Mouse (Mus musculus) myocyte (in vitro differentiated cells): ENCODE data around the gene Tuba1c. TPM values are rescaled to one million over a fixed set of nuclear protein-coding genes. Genes with fewer than 3 reads are reported as not detected.

Experiments used
- H3K27me3 ChIP-seq: one replicate; pipeline ENCODE4 v1.6.1; 2011; ENCODE audit not compliant: control insufficient read depth, insufficient read depth, insufficient read length
- H3K36me3 ChIP-seq: one replicate; pipeline ENCODE4 v1.6.1; 2011; ENCODE audit not compliant: control insufficient read depth, insufficient read depth
- H3K4me2 ChIP-seq: one replicate; pipeline ENCODE4 v1.6.1; 2011; ENCODE audit warnings: low read depth, control low read depth
- H3K4me3 ChIP-seq: one replicate; pipeline ENCODE4 v1.5.1; 2011; ENCODE audit warnings: mild to moderate bottlenecking, control low read depth, moderate library complexity
- H3K79me2 ChIP-seq: one replicate; pipeline ENCODE4 v1.6.1; 2011; ENCODE audit not compliant: control insufficient read depth, insufficient read depth
- H3ac ChIP-seq: one replicate; pipeline ENCODE4 v1.6.1; 2011; ENCODE audit not compliant: control insufficient read depth, insufficient read length
- CEBPB ChIP-seq: IDR thresholded peaks from 2 replicates; pipeline ENCODE4 v1.6.1; 2011; ENCODE audit warnings: mild to moderate bottlenecking, moderate library complexity; ENCODE audit not compliant: poor library complexity, insufficient read depth, severe bottlenecking
- E2F4 ChIP-seq: IDR thresholded peaks from one replicate; pipeline ENCODE4 v1.6.1; 2011; ENCODE audit warnings: mild to moderate bottlenecking, control low read depth, moderate library complexity; ENCODE audit not compliant: insufficient read depth
- MAX ChIP-seq: IDR thresholded peaks from one replicate; pipeline ENCODE4 v1.6.1; 2011; ENCODE audit warnings: low read depth, mild to moderate bottlenecking, control low read depth
- MYOD1 ChIP-seq, 3 experiments: IDR thresholded peaks; one replicate each; pipeline ENCODE4 v1.6.1; 2011; ENCODE audit warnings: control low read depth in 2 of 3, low read depth in 2 of 3, mild to moderate bottlenecking in 2 of 3, moderate library complexity in 1 of 3; ENCODE audit not compliant: insufficient read length in 2 of 3, control insufficient read depth in 1 of 3
- MYOG ChIP-seq, 3 experiments: IDR thresholded peaks; one replicate each; pipeline ENCODE4 v1.6.1; 2011; ENCODE audit warnings: control low read depth in 2 of 3, low read depth in 2 of 3, mild to moderate bottlenecking in 2 of 3; ENCODE audit not compliant: insufficient read length in 2 of 3, control insufficient read depth in 1 of 3, insufficient read depth in 1 of 3
- POLR2A ChIP-seq: IDR thresholded peaks from one replicate; pipeline ENCODE4 v1.6.1; 2011; ENCODE audit warnings: low read depth, mild to moderate bottlenecking, control low read depth, moderate library complexity; ENCODE audit not compliant: insufficient read length
- POLR2AphosphoS2 ChIP-seq: IDR thresholded peaks from one replicate; pipeline ENCODE4 v1.6.1; 2011; ENCODE audit warnings: low read depth, control low read depth; ENCODE audit not compliant: insufficient read length
- REST ChIP-seq: IDR thresholded peaks from one replicate; pipeline ENCODE4 v1.6.1; 2011; ENCODE audit warnings: mild to moderate bottlenecking, control low read depth, moderate library complexity; ENCODE audit not compliant: insufficient read depth, insufficient read length
- SRF ChIP-seq: IDR thresholded peaks from one replicate; pipeline ENCODE4 v1.6.1; 2011; ENCODE audit warnings: low read depth; ENCODE audit not compliant: control insufficient read depth, insufficient read length
- TCF12 ChIP-seq: IDR thresholded peaks from one replicate; pipeline ENCODE4 v1.6.1; 2011; ENCODE audit warnings: mild to moderate bottlenecking, control low read depth; ENCODE audit not compliant: poor library complexity, insufficient read depth, severe bottlenecking
- TCF3 ChIP-seq: IDR thresholded peaks from one replicate; pipeline ENCODE4 v1.6.1; 2011; ENCODE audit warnings: low read depth, control low read depth; ENCODE audit not compliant: insufficient read length
- USF1 ChIP-seq: IDR thresholded peaks from one replicate; pipeline ENCODE4 v1.6.1; 2011; ENCODE audit warnings: low read depth, mild to moderate bottlenecking, control low read depth, moderate library complexity
- polyA plus RNA-seq: library from polyadenylated mRNA; unstranded; fragments of >200 nt; fragmentation: generic; extraction: Trizol; gene quantifications from one replicate; pipeline ENCODE4 v1.2.1, GENCODE M21; 2012; ENCODE audit warnings: missing spikeins

The Tuba1c gene
- polyA plus RNA-seq, 1 experiment = 462 TPM

DNA sequence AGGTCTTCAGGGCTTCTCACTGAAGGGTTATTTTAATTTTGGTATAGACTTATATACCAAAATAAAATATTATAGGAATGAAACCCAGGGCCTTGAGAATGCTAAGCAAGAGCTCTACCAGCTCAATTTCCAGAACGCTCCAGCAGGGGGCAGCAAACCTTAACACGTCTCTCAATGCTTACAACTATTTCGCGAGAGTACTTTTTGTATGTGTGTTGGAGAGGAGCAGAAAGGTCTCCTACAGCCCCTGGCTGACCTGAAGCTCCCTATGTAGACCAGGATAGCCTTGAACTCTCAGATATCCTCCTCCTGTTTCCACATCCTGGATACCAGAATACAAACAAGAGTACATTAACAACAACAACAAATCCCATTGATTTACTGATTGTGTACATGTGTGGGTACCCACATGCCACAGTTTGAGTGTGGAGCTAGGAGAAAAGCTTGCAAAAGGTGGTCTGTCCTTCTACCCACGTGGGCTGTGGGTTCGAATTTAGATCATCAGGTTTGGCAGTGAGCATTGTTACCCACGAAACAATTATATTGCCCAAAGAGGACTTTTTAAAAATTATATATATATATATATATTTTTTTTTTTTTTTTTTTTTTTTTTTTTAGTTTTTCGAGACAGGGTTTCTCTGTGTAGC lies 4.9 kb upstream of the Tuba1c start:
- no peak overlapping the region for H3K4me3 ChIP-seq
- H3K27me3 ChIP-seq = no peaks in the 10 kb centered on the region
- no peak for TF ChIP-seq E2F4
- TF ChIP-seq MAX = no peak
- TF ChIP-seq MYOD1 (IDR thresholded peaks at IDR 0.05; ENCODE audit: control insufficient read depth in 1 of 3, insufficient read length in 2 of 3, low read depth in 2 of 3) = no peak
- no peak for TF ChIP-seq POLR2A
- no peak for TF ChIP-seq TCF3
- TF ChIP-seq TCF12 = no peak
- no peak for TF ChIP-seq SRF
- TF ChIP-seq MYOG (IDR thresholded peaks at IDR 0.05; ENCODE audit: control insufficient read depth in 1 of 3, insufficient read depth in 1 of 3, insufficient read length in 2 of 3, low read depth in 2 of 3) = no peak
- TF ChIP-seq USF1 = no peak
- TF ChIP-seq REST = no peak
- TF ChIP-seq CEBPB = no peak
- no peak for TF ChIP-seq POLR2AphosphoS2
- peak overlapping the region; percentile 37 for H3K4me2 ChIP-seq
- H3ac ChIP-seq = no peak overlapping the region
- no peaks in the 10 kb centered on the region for H3K36me3 ChIP-seq
- no peaks in the 10 kb centered on the region for H3K79me2 ChIP-seq

DNA sequence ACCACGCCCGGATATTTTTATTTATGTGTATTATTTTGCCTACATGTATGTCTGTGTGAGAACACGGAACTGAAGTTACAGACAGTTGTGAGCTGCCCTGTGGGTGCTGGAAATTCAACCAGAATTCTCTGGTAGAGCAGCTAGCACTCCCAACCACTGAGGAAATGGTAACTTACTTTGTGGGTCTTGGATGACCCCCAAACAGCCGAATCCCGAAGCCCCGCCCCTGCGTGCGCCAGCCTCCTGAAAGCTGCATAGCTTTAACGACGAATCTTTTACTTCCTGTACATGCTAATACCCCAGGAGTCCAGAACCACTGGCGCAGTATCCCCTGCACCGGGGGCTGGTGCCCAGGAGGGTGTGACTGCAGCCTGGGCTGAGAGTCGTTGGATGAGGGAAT lies 4.3 kb upstream of the Tuba1c start:
- TF ChIP-seq E2F4 = no peak
- no peak for TF ChIP-seq TCF3
- no peak for TF ChIP-seq USF1
- no peak for TF ChIP-seq SRF
- TF ChIP-seq POLR2AphosphoS2 = no peak
- TF ChIP-seq MAX = no peak
- TF ChIP-seq TCF12 = no peak
- TF ChIP-seq POLR2A = no peak
- TF ChIP-seq MYOG (IDR thresholded peaks at IDR 0.05; ENCODE audit: control insufficient read depth in 1 of 3, insufficient read depth in 1 of 3, insufficient read length in 2 of 3, low read depth in 2 of 3) = no peak
- no peak for TF ChIP-seq CEBPB
- TF ChIP-seq MYOD1 (IDR thresholded peaks at IDR 0.05; ENCODE audit: control insufficient read depth in 1 of 3, insufficient read length in 2 of 3, low read depth in 2 of 3) = no peak
- TF ChIP-seq REST = no peak
- no peak overlapping the region for H3K4me3 ChIP-seq
- peaks cover 2% of the 10 kb centered on the region for H3K79me2 ChIP-seq
- H3ac ChIP-seq = no peak overlapping the region
- H3K36me3 ChIP-seq = no peaks in the 10 kb centered on the region
- no peak overlapping the region for H3K4me2 ChIP-seq
- no peaks in the 10 kb centered on the region for H3K27me3 ChIP-seq

DNA sequence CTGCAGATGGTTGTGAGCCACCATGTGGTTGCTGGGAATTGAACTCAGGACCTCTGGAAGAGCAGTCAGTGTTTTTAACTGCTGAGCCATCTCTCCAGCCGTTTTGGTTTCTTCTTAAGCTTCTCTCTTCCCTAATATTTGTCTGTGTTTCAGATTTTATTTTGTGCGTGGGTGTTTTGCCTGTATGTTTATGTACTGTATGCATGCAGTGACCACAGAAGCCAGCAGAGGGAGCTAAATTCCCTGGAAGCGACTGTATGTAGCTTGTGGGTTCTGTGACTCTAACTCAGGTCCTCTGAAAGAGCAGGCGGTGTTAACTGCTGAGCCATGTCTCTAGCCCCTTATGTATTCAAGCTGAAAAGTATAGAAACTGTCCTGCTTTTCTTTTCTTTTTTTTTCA lies 3.4 kb upstream of the Tuba1c start:
- Histone ChIP-seq H3K27me3 (no peaks in the 10 kb centered on the region), H3K4me3 (no peak overlapping the region), H3ac (no peak overlapping the region), H3K36me3 (no peaks in the 10 kb centered on the region), H3K4me2 (no peak overlapping the region), H3K79me2 (peaks cover 10% of the 10 kb centered on the region)
- TF ChIP-seq TCF12 (no peak), TCF3 (no peak), MYOG (IDR thresholded peaks at IDR 0.05; ENCODE audit: control insufficient read depth in 1 of 3, insufficient read depth in 1 of 3, insufficient read length in 2 of 3, low read depth in 2 of 3) (no peak), POLR2AphosphoS2 (no peak), SRF (no peak), CEBPB (no peak), REST (no peak), POLR2A (no peak), USF1 (no peak), E2F4 (no peak)

- peaks cover 19% of the 10 kb centered on the region for H3K79me2 ChIP-seq
- H3K4me2 ChIP-seq = no peak overlapping the region
- no peak for TF ChIP-seq CEBPB
- no peak for TF ChIP-seq TCF12
- TF ChIP-seq SRF = no peak
- TF ChIP-seq MYOD1 (IDR thresholded peaks at IDR 0.05; ENCODE audit: control insufficient read depth in 1 of 3, insufficient read length in 2 of 3, low read depth in 2 of 3) = no peak
- no peak for TF ChIP-seq TCF3
- no peak overlapping the region for H3ac ChIP-seq
- no peaks in the 10 kb centered on the region for H3K27me3 ChIP-seq
- no peaks in the 10 kb centered on the region for H3K36me3 ChIP-seq
- H3K4me3 ChIP-seq = no peak overlapping the region
Observed at GRCm38 (mm10) chr15:99027116-99027515, 2.6 kb upstream of the Tuba1c start.

DNA sequence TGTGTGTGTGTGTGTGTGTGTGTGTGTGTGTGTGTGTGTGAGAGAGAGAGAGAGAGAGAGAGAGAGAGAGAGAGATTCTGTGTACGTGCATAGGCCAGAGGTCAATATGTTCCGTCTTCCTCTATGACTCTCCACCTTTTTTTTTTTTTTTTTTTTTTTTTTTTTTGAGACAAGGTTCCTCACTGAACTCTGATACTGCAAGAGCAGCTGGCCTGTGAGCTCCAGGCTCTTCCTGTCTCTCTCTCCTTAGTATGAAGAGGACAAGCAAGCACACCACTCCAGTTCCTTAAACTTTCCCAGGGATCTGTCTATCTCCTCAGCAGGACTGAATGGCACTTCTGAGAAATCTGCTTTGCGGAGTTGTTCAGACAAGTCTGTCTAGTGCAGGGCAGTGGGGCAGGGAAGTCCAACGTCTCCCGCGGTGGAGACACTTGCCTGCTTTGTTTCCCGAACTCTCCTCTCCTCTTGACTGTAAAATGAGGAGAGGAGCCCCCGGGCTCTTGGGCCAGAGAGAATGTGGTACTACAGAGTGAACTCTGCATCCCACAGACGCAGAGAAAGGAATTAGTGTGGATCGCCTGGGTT lies 725 bp upstream of the Tuba1c start:
- Histone ChIP-seq H3K4me3 (peak overlapping the region; percentile 98), H3K4me2 (peak overlapping the region; percentile 85), H3ac (peak overlapping the region; percentile 32), H3K36me3 (no peaks in the 10 kb centered on the region), H3K27me3 (no peaks in the 10 kb centered on the region), H3K79me2 (peaks cover 37% of the 10 kb centered on the region)
- no peak for TF ChIP-seq CEBPB
- no peak for TF ChIP-seq MYOD1 (IDR thresholded peaks at IDR 0.05; ENCODE audit: control insufficient read depth in 1 of 3, insufficient read length in 2 of 3, low read depth in 2 of 3)
- TF ChIP-seq TCF12 = no peak
- TF ChIP-seq TCF3 = no peak
- no peak for TF ChIP-seq USF1
- TF ChIP-seq SRF = no peak
- no peak for TF ChIP-seq REST
